Mouse (Mus musculus) testis, adult 2 months (tissue): Measurements from ENCODE around the gene Meis1. TPM values are rescaled to one million over a fixed set of nuclear protein-coding genes. Genes with fewer than 3 reads are reported as not detected.

Source experiments
- H3K27ac ChIP-seq: fragments of 200-500 bp; 2 replicates; pipeline ENCODE4 v1.5.1; 2012; ENCODE audit warnings: low read depth, low read length; ENCODE audit not compliant: control insufficient read depth, insufficient read depth
- H3K27me3 ChIP-seq: fragments of 200-500 bp; 2 replicates; pipeline ENCODE4 v1.6.1; 2012; ENCODE audit warnings: mild to moderate bottlenecking, low read length, moderate library complexity; ENCODE audit not compliant: control insufficient read depth, insufficient read depth
- H3K36me3 ChIP-seq: fragments of 200-500 bp; 2 replicates; pipeline ENCODE4 v1.6.1; 2012; ENCODE audit warnings: mild to moderate bottlenecking, low read length; ENCODE audit not compliant: control insufficient read depth, insufficient read depth
- H3K4me1 ChIP-seq: fragments of 200-500 bp; 2 replicates; pipeline ENCODE4 v1.6.1; 2012; ENCODE audit warnings: low read length; ENCODE audit not compliant: control insufficient read depth, insufficient read depth
- H3K4me3 ChIP-seq: fragments of 200-500 bp; 2 replicates; pipeline ENCODE4 v1.5.1; 2012; ENCODE audit warnings: low read depth, mild to moderate bottlenecking, low read length, moderate library complexity, mixed read lengths; ENCODE audit not compliant: control insufficient read depth
- CTCF ChIP-seq: fragments of 200-500 bp; IDR thresholded peaks from 2 replicates; pipeline ENCODE4 v1.5.1; 2012; ENCODE audit warnings: low read depth, mild to moderate bottlenecking, inconsistent platforms, low read length, moderate library complexity; ENCODE audit not compliant: control insufficient read depth, insufficient read depth, insufficient replicate concordance
- POLR2A ChIP-seq: fragments of 200-500 bp; IDR thresholded peaks from 2 replicates; pipeline ENCODE4 v1.6.1; 2012; ENCODE audit warnings: low read depth, mild to moderate bottlenecking, inconsistent platforms, low read length, moderate library complexity; ENCODE audit not compliant: control insufficient read depth
- polyA plus RNA-seq: library from polyadenylated mRNA; depleted of rRNA; stranded (reverse); fragments of >200 nt; gene quantifications from 2 replicates; pipeline ENCODE4 v1.2.3, GENCODE M21; 2012

Meis1 gene
- polyA plus RNA-seq, 1 experiment = 1.9 TPM

GRCm38 (mm10) chr11:19017719-19018413 lies 919 bp downstream of the Meis1 start:
- no peak for TF ChIP-seq POLR2A
- no peak for TF ChIP-seq CTCF
- Histone ChIP-seq H3K27ac (no peak overlapping the region), H3K27me3 (peaks cover 16% of the 10 kb centered on the region), H3K4me1 (peaks cover 35% of the 10 kb centered on the region), H3K4me3 (peak overlapping the region; percentile 84), H3K36me3 (no peaks in the 10 kb centered on the region)

DNA sequence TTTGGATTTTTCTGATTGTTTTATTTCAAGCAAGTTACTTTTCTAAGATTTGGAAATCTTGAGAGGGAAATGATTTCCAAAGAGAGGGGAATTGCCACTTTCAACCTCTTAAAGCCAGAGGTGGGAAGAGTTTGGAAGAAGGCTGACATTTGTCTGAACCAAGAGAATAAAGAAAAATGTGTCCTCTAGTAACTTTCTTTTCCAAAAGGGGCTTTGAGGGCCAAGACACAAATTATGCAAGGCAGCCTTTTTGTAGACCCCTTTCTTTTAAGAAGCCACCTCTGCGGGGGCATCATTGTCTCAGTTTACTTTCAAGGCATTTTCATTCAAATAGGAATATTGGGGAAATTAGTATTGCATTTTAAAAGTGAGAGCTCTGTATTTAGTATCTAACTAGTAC lies 1.5 kb downstream of the Meis1 start:
- Histone ChIP-seq H3K4me1 (peaks cover 35% of the 10 kb centered on the region), H3K4me3 (no peak overlapping the region), H3K27ac (no peak overlapping the region), H3K36me3 (no peaks in the 10 kb centered on the region), H3K27me3 (peaks cover 16% of the 10 kb centered on the region)
- TF ChIP-seq CTCF = no peak
- no peak for TF ChIP-seq POLR2A

DNA sequence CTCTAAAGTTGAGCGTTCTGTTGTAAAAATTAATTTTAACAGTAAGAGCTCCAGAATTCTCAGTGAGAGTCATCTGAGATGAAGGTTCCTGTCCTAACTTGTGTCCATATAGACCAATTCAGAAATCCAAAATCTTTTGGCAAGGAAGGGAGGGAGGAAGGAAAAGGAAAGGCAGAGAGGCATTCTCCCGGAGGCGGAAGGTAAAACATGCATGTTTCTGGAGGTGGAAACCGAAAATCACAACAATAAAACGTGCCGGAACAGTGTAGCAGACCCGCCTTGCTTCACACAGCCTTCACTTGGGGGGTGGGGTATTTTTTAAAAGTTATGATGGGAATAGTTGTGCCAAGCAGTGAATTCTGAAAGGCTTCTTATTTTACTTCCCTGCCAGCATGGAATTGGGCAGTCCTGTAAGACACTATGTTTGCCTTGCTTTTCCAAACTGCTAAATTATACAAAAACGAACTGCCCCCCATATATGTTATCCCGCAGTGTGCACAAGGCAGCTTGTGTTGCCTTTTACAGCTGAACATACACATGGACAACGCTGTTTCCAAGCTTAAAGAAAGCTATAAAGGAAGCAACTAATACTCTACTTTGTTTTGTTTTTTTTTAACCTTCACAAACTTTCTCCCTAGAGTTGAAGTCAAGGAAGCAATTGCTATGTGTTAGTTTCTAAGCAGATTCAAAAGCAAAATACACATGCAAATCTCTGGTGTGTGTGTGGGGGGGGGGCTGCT lies 2.1 kb downstream of the Meis1 start:
- Histone ChIP-seq H3K36me3 (no peaks in the 10 kb centered on the region), H3K27ac (peak overlapping the region; percentile 17), H3K4me3 (peak overlapping the region; percentile 66), H3K4me1 (peaks cover 35% of the 10 kb centered on the region), H3K27me3 (peaks cover 16% of the 10 kb centered on the region)
- TF ChIP-seq POLR2A = no peak

DNA sequence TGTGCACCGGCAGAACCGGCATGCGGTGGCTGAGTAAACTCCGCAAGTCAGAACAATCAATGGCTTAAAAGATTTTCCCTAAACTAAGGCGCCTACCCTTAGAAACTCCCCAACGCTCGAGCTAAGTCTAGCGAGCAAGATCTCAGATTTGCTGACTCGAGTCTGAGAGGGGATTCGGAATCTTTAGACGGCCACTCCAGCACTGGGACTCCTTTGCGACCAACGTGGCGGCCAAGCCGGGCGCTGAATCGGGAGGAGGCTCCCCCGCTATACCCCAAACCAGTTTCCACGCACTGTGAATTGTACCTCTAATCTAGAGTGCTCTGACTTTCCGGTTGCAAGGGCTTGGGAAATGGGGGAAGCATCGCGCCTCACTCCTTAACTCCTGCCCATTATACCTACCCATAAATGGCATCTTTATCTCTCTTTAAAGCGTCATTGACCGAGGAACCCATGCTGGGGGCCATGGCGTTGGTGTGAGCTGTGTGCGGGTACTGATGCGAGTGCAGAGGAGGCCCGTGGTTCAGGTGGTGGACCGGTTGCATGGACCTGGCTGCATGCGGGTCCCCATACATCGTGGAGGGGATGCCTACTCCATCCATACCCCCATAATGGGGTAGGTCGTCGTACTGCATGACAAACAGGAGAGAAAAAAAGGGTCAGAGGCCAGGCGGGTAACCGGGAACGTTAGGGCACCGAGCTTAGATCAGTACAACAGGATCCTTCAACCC lies 2.9 kb downstream of the Meis1 start:
- Histone ChIP-seq H3K4me1 (peaks cover 33% of the 10 kb centered on the region), H3K27me3 (peaks cover 16% of the 10 kb centered on the region), H3K27ac (peak overlapping the region; percentile 68), H3K36me3 (no peaks in the 10 kb centered on the region), H3K4me3 (peak overlapping the region; percentile 66)
- TF ChIP-seq POLR2A = no peak
- TF ChIP-seq CTCF = no peak

GRCm38 (mm10) chr11:19015381-19015730 lies 3.4 kb downstream of the Meis1 start:
- peaks cover 28% of the 10 kb centered on the region for H3K4me1 ChIP-seq
- H3K4me3 ChIP-seq = peak overlapping the region; percentile 66
- no peaks in the 10 kb centered on the region for H3K36me3 ChIP-seq
- H3K27ac ChIP-seq = no peak overlapping the region
- H3K27me3 ChIP-seq = peaks cover 16% of the 10 kb centered on the region
- TF ChIP-seq CTCF (no peak), POLR2A (no peak)

GRCm38 (mm10) chr11:19014441-19015161 lies 4.2 kb downstream of the Meis1 start:
- TF ChIP-seq POLR2A (no peak), CTCF (no peak)
- peak overlapping the region; percentile 56 for H3K27ac ChIP-seq
- H3K36me3 ChIP-seq = no peaks in the 10 kb centered on the region
- peak overlapping the region; percentile 77 for H3K4me3 ChIP-seq
- H3K27me3 ChIP-seq = peaks cover 15% of the 10 kb centered on the region
- H3K4me1 ChIP-seq = peaks cover 22% of the 10 kb centered on the region

DNA sequence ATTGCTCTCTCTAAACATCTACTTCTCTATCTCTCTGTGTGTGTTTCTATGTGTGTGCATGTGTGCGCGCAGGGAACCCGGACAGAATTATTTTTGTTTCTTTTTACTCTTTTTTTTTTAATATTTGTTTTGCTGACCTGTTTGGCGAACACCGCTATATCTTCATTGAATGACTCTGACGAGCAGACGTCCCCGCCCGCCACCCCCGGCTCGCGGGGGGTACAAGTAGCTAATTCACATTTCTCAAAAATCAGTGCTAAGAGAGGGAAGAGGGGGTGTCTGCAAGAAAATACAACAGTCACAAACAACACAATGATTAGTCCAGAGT lies 4.7 kb downstream of the Meis1 start:
- H3K27me3 ChIP-seq = peaks cover 12% of the 10 kb centered on the region
- H3K4me1 ChIP-seq = peaks cover 19% of the 10 kb centered on the region
- H3K27ac ChIP-seq = peak overlapping the region; percentile 56
- H3K4me3 ChIP-seq = peak overlapping the region; percentile 77
- no peak for TF ChIP-seq POLR2A
- TF ChIP-seq CTCF = no peak
- no peaks in the 10 kb centered on the region for H3K36me3 ChIP-seq
